Mouse (Mus musculus): ENCODE measurements around the gene Zfp704. TPM values are rescaled to one million over a fixed set of nuclear protein-coding genes. Genes with fewer than 3 reads are reported as not detected.

Zfp704 gene
- polyA plus RNA-seq, 1 experiment from 2014 or later, result 14.8 TPM

- no peaks in the 10 kb centered on the region for H3K27me3 ChIP-seq (ENCODE audit: control insufficient read depth, insufficient read depth, low read length)
- WGBS, result 92% methylated on average over 5 of the region's 5 CpGs
- H3K9ac ChIP-seq (ENCODE audit: low read depth, low read length), result no peak overlapping the region
- H3K4me2 ChIP-seq (replicated peaks; ENCODE audit: low read depth, low read length), result no peak overlapping the region
- H3K36me3 ChIP-seq (ENCODE audit: control insufficient read depth, insufficient read depth, low read length), result no peaks in the 10 kb centered on the region
- H3K9me3 ChIP-seq (ENCODE audit: control insufficient read depth, low read length), result no peaks in the 10 kb centered on the region
- H3K4me1 ChIP-seq (ENCODE audit: control insufficient read depth, insufficient read depth, low read length), result no peaks in the 10 kb centered on the region
- no peak overlapping the region for H3K4me3 ChIP-seq (ENCODE audit: low read length)
- no peak overlapping the region for H3K27ac ChIP-seq (ENCODE audit: low read depth, low read length)
- no peak for ATAC-seq (ENCODE audit: low FRiP score, low TSS enrichment)
Measured at GRCm38 (mm10) chr3:9480936-9481335, 128.9 kb downstream of the Zfp704 start.

GRCm38 (mm10) chr3:9477386-9477785, 132.5 kb downstream of the Zfp704 start:
- Histone ChIP-seq H3K4me2 (replicated peaks; ENCODE audit: low read depth, low read length) (no peak overlapping the region), H3K27ac (ENCODE audit: low read depth, low read length) (no peak overlapping the region), H3K9me3 (ENCODE audit: control insufficient read depth, low read length) (no peaks in the 10 kb centered on the region), H3K36me3 (ENCODE audit: control insufficient read depth, insufficient read depth, low read length) (no peaks in the 10 kb centered on the region), H3K4me1 (ENCODE audit: control insufficient read depth, insufficient read depth, low read length) (no peaks in the 10 kb centered on the region), H3K4me3 (ENCODE audit: low read length) (no peak overlapping the region), H3K9ac (ENCODE audit: low read depth, low read length) (no peak overlapping the region), H3K27me3 (ENCODE audit: control insufficient read depth, insufficient read depth, low read length) (no peaks in the 10 kb centered on the region)
- 64% methylated on average over 2 of the region's 2 CpGs for WGBS
- no peak for ATAC-seq (ENCODE audit: low FRiP score, low TSS enrichment)

DNA sequence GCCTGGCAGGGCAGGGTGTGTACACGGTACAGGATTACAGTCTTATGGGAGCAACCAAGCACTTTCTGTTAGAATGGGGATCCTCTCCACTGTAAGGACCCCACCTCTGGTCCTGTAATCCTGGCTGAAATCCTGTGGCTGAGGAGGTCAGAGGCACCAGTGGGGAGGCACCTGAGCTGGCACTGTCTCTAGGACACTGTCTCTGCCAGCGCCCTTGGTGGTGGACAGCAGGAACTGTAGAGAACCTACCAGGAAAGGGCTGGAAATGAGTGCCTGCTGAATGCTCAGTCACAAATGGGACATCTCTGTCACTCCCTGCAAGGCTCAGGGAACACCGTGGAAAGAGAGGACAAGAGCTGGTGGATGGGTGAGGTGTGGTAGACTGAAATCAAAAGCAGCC, 133.5 kb downstream of the Zfp704 start:
- H3K4me1 ChIP-seq (ENCODE audit: control insufficient read depth, insufficient read depth, low read length), result no peaks in the 10 kb centered on the region
- no peak overlapping the region for H3K27ac ChIP-seq (ENCODE audit: low read depth, low read length)
- no peaks in the 10 kb centered on the region for H3K27me3 ChIP-seq (ENCODE audit: control insufficient read depth, insufficient read depth, low read length)
- no peak overlapping the region for H3K9ac ChIP-seq (ENCODE audit: low read depth, low read length)
- H3K9me3 ChIP-seq (ENCODE audit: control insufficient read depth, low read length), result no peaks in the 10 kb centered on the region
- H3K4me3 ChIP-seq (ENCODE audit: low read length), result no peak overlapping the region
- no peak for ATAC-seq (ENCODE audit: low FRiP score, low TSS enrichment)
- H3K36me3 ChIP-seq (ENCODE audit: control insufficient read depth, insufficient read depth, low read length), result no peaks in the 10 kb centered on the region
- no peak overlapping the region for H3K4me2 ChIP-seq (replicated peaks; ENCODE audit: low read depth, low read length)
- 93% methylated on average over 3 of the region's 3 CpGs for WGBS

GRCm38 (mm10) chr3:9475501-9475900, 134.4 kb downstream of the Zfp704 start:
- no peak overlapping the region for H3K4me2 ChIP-seq (replicated peaks; ENCODE audit: low read depth, low read length)
- WGBS, result 94% methylated on average over 5 of the region's 5 CpGs
- no peak overlapping the region for H3K9ac ChIP-seq (ENCODE audit: low read depth, low read length)
- H3K36me3 ChIP-seq (ENCODE audit: control insufficient read depth, insufficient read depth, low read length), result peaks cover 3% of the 10 kb centered on the region; the same call in 1 of the 2 replicates
- ATAC-seq (ENCODE audit: low FRiP score, low TSS enrichment), result no peak
- H3K4me3 ChIP-seq (ENCODE audit: low read length), result no peak overlapping the region
- no peaks in the 10 kb centered on the region for H3K27me3 ChIP-seq (ENCODE audit: control insufficient read depth, insufficient read depth, low read length)
- H3K4me1 ChIP-seq (ENCODE audit: control insufficient read depth, insufficient read depth, low read length), result no peaks in the 10 kb centered on the region
- H3K9me3 ChIP-seq (ENCODE audit: control insufficient read depth, low read length), result no peaks in the 10 kb centered on the region
- no peak overlapping the region for H3K27ac ChIP-seq (ENCODE audit: low read depth, low read length)

- no peaks in the 10 kb centered on the region for H3K27me3 ChIP-seq (ENCODE audit: control insufficient read depth, insufficient read depth, low read length)
- H3K36me3 ChIP-seq (ENCODE audit: control insufficient read depth, insufficient read depth, low read length), result peaks cover 3% of the 10 kb centered on the region; the same call in 1 of the 2 replicates
- no peak overlapping the region for H3K9ac ChIP-seq (ENCODE audit: low read depth, low read length)
- H3K4me1 ChIP-seq (ENCODE audit: control insufficient read depth, insufficient read depth, low read length), result no peaks in the 10 kb centered on the region
- no peak overlapping the region for H3K27ac ChIP-seq (ENCODE audit: low read depth, low read length)
- 92% methylated on average over 6 of the region's 6 CpGs for WGBS
- no peak for ATAC-seq (ENCODE audit: low FRiP score, low TSS enrichment)
- no peak overlapping the region for H3K4me3 ChIP-seq (ENCODE audit: low read length)
- no peak overlapping the region for H3K4me2 ChIP-seq (replicated peaks; ENCODE audit: low read depth, low read length)
- H3K9me3 ChIP-seq (ENCODE audit: control insufficient read depth, low read length), result no peaks in the 10 kb centered on the region
Measured at GRCm38 (mm10) chr3:9474331-9474730, 135.6 kb downstream of the Zfp704 start.

DNA sequence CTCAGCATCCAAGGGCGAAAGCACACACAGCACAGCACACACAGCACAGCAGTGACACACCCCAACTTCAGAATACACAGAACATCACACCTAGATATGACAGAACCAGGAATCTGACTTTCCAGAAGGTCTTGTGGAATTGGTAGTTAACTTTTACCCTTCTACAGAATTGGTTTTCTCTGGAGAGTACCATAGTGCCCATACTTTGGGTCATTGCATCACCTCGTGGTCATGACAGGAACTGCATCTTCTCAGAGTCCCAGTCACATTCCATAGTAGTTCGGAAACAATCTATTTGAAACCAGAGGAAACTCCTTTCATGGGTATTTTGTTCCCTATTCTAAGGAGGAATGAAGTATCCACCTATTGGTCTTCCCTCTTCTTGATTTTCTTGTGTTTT, 143.6 kb downstream of the Zfp704 start:
- Histone ChIP-seq H3K27me3 (ENCODE audit: control insufficient read depth, insufficient read depth, low read length) (no peaks in the 10 kb centered on the region), H3K9me3 (ENCODE audit: control insufficient read depth, low read length) (no peaks in the 10 kb centered on the region), H3K9ac (ENCODE audit: low read depth, low read length) (no peak overlapping the region), H3K4me1 (ENCODE audit: control insufficient read depth, insufficient read depth, low read length) (no peaks in the 10 kb centered on the region), H3K36me3 (ENCODE audit: control insufficient read depth, insufficient read depth, low read length) (peaks cover 3% of the 10 kb centered on the region; the same call in 1 of the 2 replicates), H3K4me3 (ENCODE audit: low read length) (no peak overlapping the region), H3K27ac (ENCODE audit: low read depth, low read length) (no peak overlapping the region), H3K4me2 (replicated peaks; ENCODE audit: low read depth, low read length) (no peak overlapping the region)
- ATAC-seq (ENCODE audit: low FRiP score, low TSS enrichment), result peak; percentile 55; the same call in 1 of the 2 replicates
- WGBS, result 53% methylated on average over 3 of the region's 3 CpGs

- Histone ChIP-seq H3K36me3 (ENCODE audit: control insufficient read depth, insufficient read depth, low read length) (peaks cover 3% of the 10 kb centered on the region; the same call in 1 of the 2 replicates), H3K4me2 (replicated peaks; ENCODE audit: low read depth, low read length) (no peak overlapping the region), H3K4me1 (ENCODE audit: control insufficient read depth, insufficient read depth, low read length) (no peaks in the 10 kb centered on the region), H3K9ac (ENCODE audit: low read depth, low read length) (no peak overlapping the region), H3K27ac (ENCODE audit: low read depth, low read length) (no peak overlapping the region), H3K9me3 (ENCODE audit: control insufficient read depth, low read length) (no peaks in the 10 kb centered on the region), H3K27me3 (ENCODE audit: control insufficient read depth, insufficient read depth, low read length) (no peaks in the 10 kb centered on the region), H3K4me3 (ENCODE audit: low read length) (no peak overlapping the region)
- ATAC-seq (ENCODE audit: low FRiP score, low TSS enrichment), result no peak
- WGBS, result 76% methylated on average over 4 of the region's 4 CpGs
Measured at GRCm38 (mm10) chr3:9465731-9466130, 144.2 kb downstream of the Zfp704 start.

DNA sequence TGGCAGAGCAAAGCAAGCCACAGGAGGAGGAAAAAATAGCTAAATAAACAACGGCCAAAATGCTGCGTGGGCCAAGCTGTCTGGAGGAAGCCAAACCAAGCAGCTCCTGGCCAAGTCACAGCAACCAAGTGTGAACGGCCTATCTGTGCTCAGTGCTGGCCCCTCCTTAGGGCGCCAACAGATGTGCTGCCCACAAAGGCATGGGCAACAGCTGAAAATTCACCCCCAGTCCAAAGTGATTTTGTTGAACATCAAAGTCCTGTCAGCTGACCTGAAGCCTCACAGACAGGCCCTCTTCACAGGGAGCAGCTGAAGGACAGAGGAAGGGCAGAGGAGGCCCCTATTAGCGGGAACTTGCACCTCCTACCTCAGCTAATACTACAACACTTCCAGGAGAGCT, 148.2 kb downstream of the Zfp704 start:
- no peak for ATAC-seq (ENCODE audit: low FRiP score, low TSS enrichment)
- Histone ChIP-seq H3K27me3 (ENCODE audit: control insufficient read depth, insufficient read depth, low read length) (no peaks in the 10 kb centered on the region), H3K4me2 (replicated peaks; ENCODE audit: low read depth, low read length) (no peak overlapping the region), H3K9ac (ENCODE audit: low read depth, low read length) (no peak overlapping the region), H3K9me3 (ENCODE audit: control insufficient read depth, low read length) (no peaks in the 10 kb centered on the region), H3K4me3 (ENCODE audit: low read length) (no peak overlapping the region), H3K36me3 (ENCODE audit: control insufficient read depth, insufficient read depth, low read length) (no peaks in the 10 kb centered on the region), H3K4me1 (ENCODE audit: control insufficient read depth, insufficient read depth, low read length) (no peaks in the 10 kb centered on the region), H3K27ac (ENCODE audit: low read depth, low read length) (no peak overlapping the region)
- 83% methylated on average over 5 of the region's 5 CpGs for WGBS

DNA sequence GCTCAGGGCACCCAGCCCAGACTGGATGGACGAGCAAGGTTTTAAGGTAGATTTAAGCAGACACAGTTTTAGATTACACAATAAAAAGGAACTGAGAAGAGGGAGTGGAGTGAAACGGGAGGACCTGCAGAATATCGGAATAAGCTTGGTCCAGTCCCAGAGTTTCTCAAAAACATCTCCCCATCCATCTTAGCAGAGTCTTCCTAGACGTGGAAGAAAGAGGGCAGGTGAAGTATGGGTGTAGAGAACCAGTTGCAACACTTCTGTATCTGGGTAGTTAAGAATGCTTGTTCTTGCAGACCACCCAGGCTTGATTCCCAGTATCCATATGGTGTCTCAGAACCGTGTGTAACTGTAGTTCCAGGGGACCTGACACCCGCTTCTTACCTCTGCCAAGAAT, 149.6 kb downstream of the Zfp704 start:
- no peak for ATAC-seq (ENCODE audit: low FRiP score, low TSS enrichment)
- Histone ChIP-seq H3K4me1 (ENCODE audit: control insufficient read depth, insufficient read depth, low read length) (no peaks in the 10 kb centered on the region), H3K27ac (ENCODE audit: low read depth, low read length) (no peak overlapping the region), H3K36me3 (ENCODE audit: control insufficient read depth, insufficient read depth, low read length) (no peaks in the 10 kb centered on the region; the same call in 1 of the 2 replicates), H3K4me2 (replicated peaks; ENCODE audit: low read depth, low read length) (no peak overlapping the region), H3K27me3 (ENCODE audit: control insufficient read depth, insufficient read depth, low read length) (no peaks in the 10 kb centered on the region), H3K4me3 (ENCODE audit: low read length) (no peak overlapping the region), H3K9me3 (ENCODE audit: control insufficient read depth, low read length) (no peaks in the 10 kb centered on the region), H3K9ac (ENCODE audit: low read depth, low read length) (no peak overlapping the region)
- WGBS, result 74% methylated on average over 6 of the region's 6 CpGs

All from kidney, embryonic 14.5 days (tissue).